Mouse (Mus musculus) kidney, adult 2 months (tissue): ENCODE data around the gene Brpf1. TPM values are rescaled to one million over a fixed set of nuclear protein-coding genes. Genes with fewer than 3 reads are reported as not detected.
A peak's percentile ranks its signal among the peaks of the same experiment; 100 is the strongest.

Experiments used
- DNase-seq: peaks from one replicate; pipeline ENCODE4 v3.0.0; 2021
- H3K27ac ChIP-seq: fragments of 200-500 bp; 2 replicates; pipeline ENCODE4 v1.5.1; 2012; ENCODE audit warnings: low read depth, low read length, control low read depth, inconsistent platforms; ENCODE audit not compliant: insufficient read depth
- H3K27me3 ChIP-seq: fragments of 200-500 bp; replicated peaks from 2 replicates; pipeline ENCODE4 v1.6.1; 2012; ENCODE audit warnings: mild to moderate bottlenecking, moderate library complexity, low read length, inconsistent platforms; ENCODE audit not compliant: control insufficient read depth, insufficient read depth
- H3K36me3 ChIP-seq: fragments of 200-500 bp; 2 replicates; pipeline ENCODE4 v1.6.1; 2012; ENCODE audit warnings: mild to moderate bottlenecking, moderate library complexity, low read length, inconsistent platforms; ENCODE audit not compliant: control insufficient read depth, insufficient read depth
- H3K4me1 ChIP-seq: fragments of 200-500 bp; 2 replicates; pipeline ENCODE4 v1.6.1; 2011; ENCODE audit warnings: low read length; ENCODE audit not compliant: control insufficient read depth, insufficient read depth
- H3K4me3 ChIP-seq: fragments of 200-500 bp; 2 replicates; pipeline ENCODE4 v1.5.1; 2011; ENCODE audit warnings: mild to moderate bottlenecking, low read depth, low read length, control low read depth; ENCODE audit not compliant: insufficient read depth
- CTCF ChIP-seq: fragments of 200-500 bp; conservative IDR thresholded peaks from 2 replicates; pipeline ENCODE4 v1.5.1; 2011; ENCODE audit warnings: low read depth, mild to moderate bottlenecking, control low read depth, low read length, moderate library complexity, mixed read lengths; ENCODE audit not compliant: insufficient read depth, insufficient read length
- POLR2A ChIP-seq: fragments of 200-500 bp; IDR thresholded peaks from one replicate; pipeline ENCODE4 v1.6.1; 2011; ENCODE audit warnings: low read depth, low read length, control low read depth
- WGBS: fragments of 180-500 bp; shearing (Covaris S2); methylation state at CpG from one replicate; pipeline ENCODE4 v1.1.7; 2018; 5-methylcytosine and 5-hydroxymethylcytosine counted together
- polyA plus RNA-seq: library from polyadenylated mRNA; depleted of rRNA; stranded (reverse); fragments of >200 nt; gene quantifications from 2 replicates; pipeline ENCODE4 v1.2.3, GENCODE M21; 2012

The Brpf1 gene
- polyA plus RNA-seq, 1 experiment, result 13.2 TPM

DNA sequence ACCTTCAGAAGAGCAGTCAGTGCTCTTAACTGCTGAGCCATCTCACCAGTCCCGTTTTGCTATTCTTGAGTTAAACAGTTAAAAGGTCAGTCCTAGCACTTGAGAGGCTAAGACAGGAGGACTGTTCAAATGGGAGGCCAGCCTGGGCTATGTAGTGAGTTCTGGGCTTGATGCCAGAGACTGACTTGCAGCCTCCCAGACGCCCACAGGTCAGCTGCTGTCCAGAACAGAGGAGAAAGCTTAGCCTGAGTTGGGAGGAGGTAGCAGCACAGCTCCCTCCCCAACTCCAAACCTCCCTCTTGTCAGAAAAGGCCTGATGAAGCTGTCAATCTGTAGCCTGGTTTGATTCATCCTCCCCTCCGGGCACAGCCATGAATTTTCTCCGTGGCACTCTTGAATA is 30.1 kb upstream of the Brpf1 start:
- H3K27me3 ChIP-seq, result no peaks in the 10 kb centered on the region
- H3K36me3 ChIP-seq, result peaks cover 2% of the 10 kb centered on the region; the same call in 1 of the 2 replicates
- 60% methylated on average over 4 of the region's 4 CpGs for WGBS
- TF ChIP-seq CTCF (no peak), POLR2A (no peak)
- no peak for DNase-seq
- H3K27ac ChIP-seq, result no peak overlapping the region
- H3K4me3 ChIP-seq, result no peak overlapping the region
- H3K4me1 ChIP-seq, result no peaks in the 10 kb centered on the region

DNA sequence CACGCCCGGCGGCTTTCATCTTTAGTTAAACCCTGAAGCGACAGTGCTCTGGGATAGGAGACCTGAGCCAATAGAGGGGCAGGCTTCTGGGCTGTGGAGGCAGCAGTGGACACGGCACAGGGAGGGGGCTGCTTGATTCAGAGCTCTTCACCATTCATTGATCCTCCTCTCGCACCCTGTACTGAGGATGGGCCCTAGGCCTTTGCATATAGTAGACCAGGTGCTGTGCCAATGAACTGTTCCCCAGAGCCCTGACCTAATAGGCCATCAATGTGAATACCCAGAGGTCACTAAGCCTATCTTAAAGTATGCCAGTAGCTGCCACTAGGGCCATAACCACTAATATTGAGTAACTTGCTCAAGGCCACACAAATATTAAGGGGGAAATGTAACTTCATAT is 25.3 kb upstream of the Brpf1 start:
- TF ChIP-seq CTCF (no peak), POLR2A (no peak)
- H3K4me3 ChIP-seq, result no peak overlapping the region
- no peak overlapping the region for H3K27ac ChIP-seq
- 0 out of 2 replicates have a peak, but pooled peaks cover 1% of the 10 kb centered on the region for H3K36me3 ChIP-seq
- DNase-seq, result no peak
- 75% methylated on average over 6 of the region's 6 CpGs for WGBS
- H3K4me1 ChIP-seq, result no peaks in the 10 kb centered on the region
- no peaks in the 10 kb centered on the region for H3K27me3 ChIP-seq

DNA sequence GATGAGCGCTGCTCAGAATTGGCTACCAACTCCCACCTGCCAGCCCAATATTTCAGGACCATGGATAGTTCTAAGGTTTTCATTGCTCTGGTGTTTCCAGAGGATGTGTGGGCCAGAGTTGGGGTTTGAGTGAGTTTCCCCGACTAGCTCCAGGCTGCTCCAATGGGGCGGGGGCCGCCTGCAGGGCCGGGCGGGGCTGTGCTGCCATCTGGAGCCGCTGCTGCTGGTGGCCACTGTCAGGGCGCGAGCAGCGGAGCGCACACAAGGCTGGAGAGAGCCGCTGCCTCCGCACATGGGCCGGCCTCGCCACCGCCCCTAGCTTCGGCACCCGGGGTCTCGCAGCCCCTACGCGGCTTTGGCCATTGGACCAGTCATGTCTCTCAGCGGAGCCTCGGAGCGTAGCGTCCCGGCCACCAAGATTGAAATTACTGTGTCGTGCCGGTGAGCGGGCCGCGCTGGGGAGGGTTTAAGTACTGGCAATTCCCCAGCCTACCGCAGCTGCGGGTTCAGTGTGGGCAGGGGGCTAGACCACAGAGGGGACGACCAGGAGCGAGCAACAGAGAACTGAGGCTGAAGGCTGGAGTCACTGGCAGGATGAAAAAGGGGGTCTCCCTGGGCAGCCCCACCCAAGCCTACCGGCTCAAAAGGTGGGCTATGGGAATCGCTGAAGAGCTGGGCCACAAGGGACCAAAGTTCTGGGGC is 24.7 kb upstream of the Brpf1 start, which contains the start of gene Cpne9:
TSS of gene Cpne9 (plus strand) at position 207 of the 702 bp plus-strand sequence.
- peak; percentile 24 for DNase-seq
- no peak for TF ChIP-seq CTCF
- no peak for TF ChIP-seq POLR2A
- Histone ChIP-seq H3K36me3 (0 out of 2 replicates have a peak, but pooled peaks cover 1% of the 10 kb centered on the region), H3K4me1 (no peaks in the 10 kb centered on the region), H3K27me3 (no peaks in the 10 kb centered on the region), H3K27ac (no peak within 1 kb of the TSS), H3K4me3 (no peak within 1 kb of the TSS)
- WGBS, result 2% methylated on average over 37 of the region's 37 CpGs

GRCm38 (mm10) chr6:113282969-113283368 is 24.0 kb upstream of the Brpf1 start:
- Histone ChIP-seq H3K27me3 (no peaks in the 10 kb centered on the region), H3K4me1 (no peaks in the 10 kb centered on the region), H3K4me3 (no peak overlapping the region), H3K36me3 (0 out of 2 replicates have a peak, but pooled peaks cover 1% of the 10 kb centered on the region), H3K27ac (no peak overlapping the region)
- no peak for DNase-seq
- WGBS, result 3% methylated on average over 22 of the region's 22 CpGs
- TF ChIP-seq POLR2A (no peak), CTCF (no peak)

DNA sequence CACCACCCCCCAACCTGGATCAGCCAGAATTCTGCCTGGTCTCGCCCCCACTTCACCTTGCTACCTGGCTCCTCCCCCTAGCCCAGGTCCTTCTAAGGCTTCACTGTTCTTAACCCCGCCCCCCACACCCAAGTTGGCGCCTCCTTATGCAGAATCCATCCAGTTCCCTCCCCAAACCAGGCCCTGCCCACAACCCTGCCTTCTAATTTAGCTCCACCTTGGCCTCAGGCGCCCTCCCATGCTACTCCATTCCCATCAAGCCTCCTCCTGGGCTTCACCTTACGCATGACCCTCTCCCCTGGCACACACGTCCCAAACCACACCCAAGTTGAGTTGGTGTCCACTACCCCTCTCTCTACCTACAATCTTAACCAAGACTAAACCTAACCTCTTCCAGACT is 23.4 kb upstream of the Brpf1 start:
- no peak overlapping the region for H3K4me3 ChIP-seq
- H3K36me3 ChIP-seq, result no peaks in the 10 kb centered on the region
- no peaks in the 10 kb centered on the region for H3K4me1 ChIP-seq
- TF ChIP-seq CTCF (no peak), POLR2A (no peak)
- H3K27me3 ChIP-seq, result no peaks in the 10 kb centered on the region
- 7% methylated on average over 6 of the region's 6 CpGs for WGBS
- DNase-seq, result no peak
- no peak overlapping the region for H3K27ac ChIP-seq

GRCm38 (mm10) chr6:113284931-113285330 is 22.0 kb upstream of the Brpf1 start:
- Histone ChIP-seq H3K27me3 (no peaks in the 10 kb centered on the region), H3K4me1 (no peaks in the 10 kb centered on the region), H3K36me3 (no peaks in the 10 kb centered on the region), H3K27ac (no peak overlapping the region), H3K4me3 (no peak overlapping the region)
- TF ChIP-seq POLR2A (no peak), CTCF (no peak)
- DNase-seq, result no peak
- WGBS, result 69% methylated on average over 3 of the region's 3 CpGs

- TF ChIP-seq CTCF (no peak), POLR2A (no peak)
- Histone ChIP-seq H3K27me3 (no peaks in the 10 kb centered on the region), H3K4me1 (no peaks in the 10 kb centered on the region), H3K4me3 (no peak overlapping the region), H3K36me3 (no peaks in the 10 kb centered on the region), H3K27ac (no peak overlapping the region)
- no peak for DNase-seq
- 77% methylated on average over 1 of the region's 1 CpGs for WGBS
These were observed 20.6 kb upstream of the Brpf1 start for GRCm38 (mm10) chr6:113286316-113286715.
